Mouse (Mus musculus) yolk sac, embryonic 10.5 days (tissue): Measurements from ENCODE around the gene Nap1l2.
"Not testable (repeated sequence)": the region's sequence is repeated elsewhere in the genome, so short reads cannot be mapped to it uniquely, and the experiment has no call there.

ENCODE experiments used
- DNase-seq: peaks from one replicate; pipeline ENCODE4 v3.0.0-alpha.2; 2017; ENCODE audit warnings: low spot score

The Nap1l2 gene

DNA sequence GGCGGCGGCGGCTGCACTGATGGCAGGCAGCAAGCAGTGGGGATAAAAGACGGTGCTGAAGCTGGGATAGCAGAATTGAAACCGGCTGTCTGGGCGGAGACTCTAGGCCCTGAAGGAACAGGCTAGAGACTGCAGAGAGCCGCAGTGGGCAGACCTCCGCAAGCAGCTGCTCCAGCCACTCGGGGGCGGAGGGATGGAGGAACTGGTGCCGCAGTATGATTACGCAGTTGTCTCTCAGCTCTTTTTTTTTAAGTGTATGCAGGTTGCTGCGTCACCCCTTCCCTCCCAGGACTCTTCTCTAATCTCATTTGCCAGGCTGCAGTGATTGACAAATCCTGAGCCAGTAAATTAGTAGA is at the start of gene Nap1l2:
Nap1l2 (minus strand) TSS at position 210 of the 356 bp plus-strand sequence.
- DNase-seq = peak; percentile 5

DNA sequence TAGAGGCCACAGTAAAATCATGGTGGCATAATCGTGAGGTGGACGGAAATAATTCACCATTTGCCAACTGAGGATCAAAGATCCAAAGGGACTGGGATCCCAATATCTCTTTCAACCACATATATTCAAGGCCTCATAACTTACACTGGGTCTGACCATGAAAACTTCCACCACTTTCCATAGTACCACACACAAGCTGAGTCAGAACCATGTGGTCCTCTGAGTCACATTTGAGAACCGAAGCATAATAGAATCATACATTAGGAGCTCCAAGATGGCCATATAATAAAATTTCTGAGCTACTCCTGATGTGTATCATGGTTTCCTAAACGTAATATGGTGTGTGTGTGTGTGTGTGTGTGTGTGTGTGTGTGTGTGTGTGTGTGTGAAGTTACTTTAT is 28.8 kb upstream of the Nap1l2 start:
- no peak for DNase-seq

DNA sequence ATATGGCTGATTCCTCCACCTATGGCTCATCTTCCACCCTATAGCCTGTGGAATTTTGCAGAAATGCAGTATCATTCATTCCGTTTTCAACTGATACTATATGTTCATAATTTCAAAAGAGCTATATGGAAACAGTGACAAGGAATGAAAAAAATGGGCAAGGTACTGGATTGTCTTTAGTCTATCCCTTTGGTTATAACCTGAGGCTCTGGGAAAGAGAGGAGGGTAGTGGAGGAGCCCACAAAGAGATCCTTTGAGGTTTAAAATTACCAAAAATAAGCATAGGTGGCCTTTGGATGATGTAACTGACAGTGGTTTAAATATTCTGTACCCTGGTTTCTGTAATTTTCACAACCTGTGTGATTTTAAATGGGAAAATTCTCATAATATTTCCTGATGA is 389 bp upstream of the Nap1l2 start:
- no peak for DNase-seq

GRCm38 (mm10) chrX:103185781-103186430 is 534 bp downstream of the Nap1l2 start:
- no peak for DNase-seq

DNA sequence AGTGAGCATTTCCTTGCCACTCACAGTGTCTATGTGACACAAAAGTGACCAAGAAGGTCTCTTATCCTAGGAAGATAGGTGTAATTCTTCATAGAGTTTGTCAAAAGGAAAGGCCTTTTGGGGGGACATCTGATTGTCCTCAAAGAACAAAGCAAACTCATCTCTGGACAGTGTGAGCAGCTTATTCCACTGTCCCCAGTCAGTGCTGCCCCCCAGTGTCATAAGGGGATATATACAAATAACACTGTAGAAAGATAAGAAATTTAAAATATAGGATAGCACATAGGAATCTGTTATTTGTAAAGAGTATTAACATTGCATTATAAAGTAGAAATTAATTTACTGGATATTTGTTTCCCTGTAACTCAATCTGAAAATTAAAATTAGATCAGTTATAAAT is 2.9 kb downstream of the Nap1l2 start:
- no peak for DNase-seq

DNA sequence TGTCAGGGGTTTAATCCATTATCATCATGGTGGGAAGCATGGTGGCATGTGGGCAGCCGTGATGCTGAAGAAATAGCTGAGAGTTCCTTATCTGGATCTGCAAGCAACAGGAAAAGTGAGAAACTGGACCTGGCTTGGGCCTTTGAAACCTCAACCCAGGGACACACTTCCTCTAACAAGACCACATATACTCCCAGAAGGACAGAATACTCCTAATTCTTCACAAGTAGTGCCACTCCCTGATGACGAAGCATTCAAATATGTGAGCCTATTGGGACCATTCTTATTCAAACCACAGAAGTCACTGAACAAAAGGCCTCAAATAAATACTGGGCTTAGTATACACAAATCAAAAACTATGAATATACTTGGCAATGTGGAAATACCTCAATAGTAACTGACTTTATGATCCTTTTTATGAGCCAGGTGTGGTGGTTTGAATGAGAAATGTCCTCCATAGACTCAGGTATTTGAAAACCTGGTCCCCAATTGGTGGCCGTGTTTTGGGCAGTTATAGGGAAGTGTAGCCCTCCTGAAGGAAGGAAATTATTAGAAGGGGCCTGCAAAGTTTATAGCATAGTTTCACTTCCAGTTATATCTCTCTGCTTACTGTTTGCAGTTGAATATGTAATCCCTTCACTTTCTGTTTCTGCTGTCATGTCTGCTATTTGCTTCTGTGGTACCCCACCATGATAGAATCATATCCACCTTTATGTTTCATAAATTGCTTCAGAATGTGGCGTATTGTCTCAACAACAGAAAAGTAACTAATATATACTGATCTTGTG is 6.5 kb downstream of the Nap1l2 start:
- DNase-seq = no peak

GRCm38 (mm10) chrX:103164948-103165605 is 21.4 kb downstream of the Nap1l2 start:
- DNase-seq = not testable (repeated sequence)

DNA sequence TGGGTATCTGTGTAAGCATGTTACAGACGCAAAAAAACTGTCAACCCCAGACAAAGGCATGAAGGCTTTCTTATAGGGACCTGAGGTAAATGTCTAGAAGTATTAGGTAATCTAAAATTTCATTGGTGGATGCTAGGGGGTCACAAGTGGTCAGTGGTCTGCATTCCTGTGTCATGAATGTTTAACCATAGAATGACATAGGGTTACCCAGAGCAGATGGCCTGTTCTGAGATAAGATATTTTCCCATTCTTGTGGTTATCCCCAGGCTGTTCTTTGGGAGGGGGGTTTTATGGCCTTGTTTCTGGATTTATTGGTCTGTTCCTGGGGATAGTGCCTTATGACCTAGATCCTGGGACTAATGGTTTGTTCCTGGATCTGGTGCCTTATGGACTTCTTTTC is 30.3 kb downstream of the Nap1l2 start:
- DNase-seq = no peak

- DNase-seq = no peak
Observed at GRCm38 (mm10) chrX:103138549-103138948, 47.9 kb downstream of the Nap1l2 start.
